Mouse (Mus musculus): Measurements from ENCODE around the gene Olfr1052. TPM values are rescaled to one million over a fixed set of nuclear protein-coding genes. Genes with fewer than 3 reads are reported as not detected.
"Not testable (repeated sequence)": the region's sequence is repeated elsewhere in the genome, so short reads cannot be mapped to it uniquely, and the experiment has no call there.

The Olfr1052 gene
- total RNA-seq (2022) = not detected

GRCm38 (mm10) chr2:86292155-86292554 lies at the start of gene Olfr1052:
Gene Olfr1052 (plus strand): TSS chr2:86292455.
- DNase-seq (ENCODE audit: low spot score in 2 of 2) = no peak

DNA sequence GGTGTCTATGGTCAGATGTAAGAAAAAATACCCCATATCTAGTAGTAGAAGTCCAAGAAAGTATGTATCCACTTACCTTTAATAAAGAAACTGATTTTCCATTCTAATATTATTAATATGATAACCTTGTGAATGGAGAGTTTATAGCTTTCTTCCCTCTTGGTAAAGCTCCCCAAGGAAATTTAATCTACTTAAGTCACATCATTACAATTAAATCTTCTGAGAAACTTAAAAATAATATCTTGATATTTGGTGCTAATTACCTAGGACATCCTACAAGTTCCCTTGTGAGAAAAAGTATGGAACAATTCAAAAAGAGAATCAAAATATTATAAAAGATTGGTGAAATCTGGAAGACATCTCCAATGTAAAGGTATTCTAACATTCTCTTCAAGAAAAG lies 34.0 kb upstream of the Olfr1052 start, which contains the start of gene Olfr1049:
Gene Olfr1049 (minus strand): TSS at position 101 of the 400 bp plus-strand sequence.
- DNase-seq (ENCODE audit: low spot score in 2 of 2) = not testable (repeated sequence)

GRCm38 (mm10) chr2:86278988-86279387 lies 13.3 kb upstream of the Olfr1052 start, which contains the start of gene Olfr1051:
Gene Olfr1051 (minus strand): TSS chr2:86279088.
- DNase-seq (ENCODE audit: low spot score in 2 of 2) = not testable (repeated sequence)

- no peak for DNase-seq (ENCODE audit: low spot score in 2 of 2)
Observed at GRCm38 (mm10) chr2:86315184-86315583, 22.9 kb downstream of the Olfr1052 start, which contains the start of gene Olfr1053. Gene Olfr1053 (minus strand): TSS chr2:86315284.

GRCm38 (mm10) chr2:86335333-86335732 lies 43.1 kb downstream of the Olfr1052 start, which contains the start of gene Olfr1054:
Gene Olfr1054 (minus strand): TSS chr2:86335433.
- no peak for DNase-seq (ENCODE audit: low spot score in 2 of 2)

Other genes starting within 250 kb of the Olfr1052 start
- not detected for gene Olfr1034, start 246.6 kb upstream of the Olfr1052 start, total RNA-seq (2022)
- gene Olfr1036, start 218.5 kb upstream of the Olfr1052 start, total RNA-seq (2022) = not detected
- not detected for gene Olfr1037, start 205.1 kb upstream of the Olfr1052 start, total RNA-seq (2022)
- gene Olfr1039, start 156.5 kb upstream of the Olfr1052 start, total RNA-seq (2022) = not detected
- not detected for gene Olfr1040, start 145.7 kb upstream of the Olfr1052 start, total RNA-seq (2022)
- not detected for gene Olfr1042, start 130.6 kb upstream of the Olfr1052 start, total RNA-seq (2022)
- gene Olfr1043, start 124.9 kb upstream of the Olfr1052 start, total RNA-seq (2022) = not detected
- gene Olfr1044, start 114.6 kb upstream of the Olfr1052 start, total RNA-seq (2022) = not detected
- gene Olfr52, start 106.8 kb upstream of the Olfr1052 start, total RNA-seq (2022) = not detected
- gene Olfr1045, start 89.4 kb upstream of the Olfr1052 start, total RNA-seq (2022) = not detected
- gene Olfr1046, start 73.1 kb upstream of the Olfr1052 start, total RNA-seq (2022) = not detected
- gene Olfr1047, start 61.1 kb upstream of the Olfr1052 start, total RNA-seq (2022) = not detected
- gene Olfr1048, start 52.2 kb upstream of the Olfr1052 start, total RNA-seq (2022) = not detected
- gene Olfr1049, start 34.1 kb upstream of the Olfr1052 start, total RNA-seq (2022) = not detected
- gene Olfr1051, start 13.4 kb upstream of the Olfr1052 start, total RNA-seq (2022) = not detected
- not detected for gene Olfr1053, start 22.8 kb downstream of the Olfr1052 start, total RNA-seq (2022)
- gene Olfr1054, start 43.0 kb downstream of the Olfr1052 start, total RNA-seq (2022) = not detected
- gene Olfr1055, start 57.8 kb downstream of the Olfr1052 start, total RNA-seq (2022) = not detected
- not detected for gene Olfr1056, start 70.0 kb downstream of the Olfr1052 start, total RNA-seq (2022)
- gene Olfr1057, start 85.9 kb downstream of the Olfr1052 start, total RNA-seq (2022) = not detected
- not detected for gene Olfr1058, start 96.1 kb downstream of the Olfr1052 start, total RNA-seq (2022)
- not detected for gene Olfr1061, start 121.6 kb downstream of the Olfr1052 start, total RNA-seq (2022)
- not detected for gene Olfr1062, start 134.3 kb downstream of the Olfr1052 start, total RNA-seq (2022)
- gene Olfr1065, start 158.1 kb downstream of the Olfr1052 start, total RNA-seq (2022) = not detected
- gene Olfr1066, start 163.8 kb downstream of the Olfr1052 start, total RNA-seq (2022) = not detected
- gene Olfr228, start 194.9 kb downstream of the Olfr1052 start, total RNA-seq (2022) = not detected
- gene Olfr1076, start 216.0 kb downstream of the Olfr1052 start, total RNA-seq (2022) = not detected

Measured in left cerebral cortex, adult 8-10 months (tissue).